Mouse (Mus musculus): ENCODE data around the gene Uqcc2. TPM values are rescaled to one million over a fixed set of nuclear protein-coding genes. Genes with fewer than 3 reads are reported as not detected.

Uqcc2 gene
- polyA plus RNA-seq, 1 experiment from 2014 or later, result 374 TPM

DNA sequence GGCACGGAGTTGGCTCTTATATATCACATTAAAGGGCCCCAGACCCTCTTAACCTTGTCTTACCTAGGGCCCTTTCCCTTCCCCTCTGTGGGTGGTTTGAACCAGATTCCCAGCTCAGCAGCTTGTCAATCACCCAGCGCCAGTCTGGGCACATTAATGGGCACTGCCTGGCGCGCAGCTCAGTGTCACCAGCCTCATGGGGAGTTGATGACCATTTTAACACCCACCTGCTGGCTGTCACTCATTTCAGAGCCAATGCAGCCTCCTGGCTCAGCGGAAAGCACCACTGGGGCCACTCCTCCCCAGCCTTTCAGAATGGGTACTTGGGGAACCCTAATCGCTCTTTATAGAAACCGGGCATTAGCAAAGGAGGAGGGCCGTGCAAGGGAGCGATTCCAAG is 4.7 kb upstream of the Uqcc2 start:
- no peak for ATAC-seq (replicated peaks; ENCODE audit: insufficient number of reproducible peaks, low FRiP score, low TSS enrichment)
- Histone ChIP-seq H3K4me2 (no peak overlapping the region), H3K4me1 (ENCODE audit: control insufficient read depth, insufficient read depth, low read length) (peaks cover 4% of the 10 kb centered on the region), H3K27me3 (ENCODE audit: control insufficient read depth, insufficient read depth, low read length) (no peaks in the 10 kb centered on the region), H3K9ac (ENCODE audit: low read depth, low read length) (no peak overlapping the region), H3K36me3 (ENCODE audit: control insufficient read depth, insufficient read depth, low read length) (no peaks in the 10 kb centered on the region), H3K9me3 (replicated peaks; ENCODE audit: control insufficient read depth, low read length) (no peaks in the 10 kb centered on the region), H3K27ac (ENCODE audit: low read depth, low read length) (no peak overlapping the region), H3K4me3 (ENCODE audit: low read depth, low read length) (no peak overlapping the region)
- WGBS (ENCODE audit: insufficient replicate concordance), result 79% methylated on average over 9 of the region's 9 CpGs

DNA sequence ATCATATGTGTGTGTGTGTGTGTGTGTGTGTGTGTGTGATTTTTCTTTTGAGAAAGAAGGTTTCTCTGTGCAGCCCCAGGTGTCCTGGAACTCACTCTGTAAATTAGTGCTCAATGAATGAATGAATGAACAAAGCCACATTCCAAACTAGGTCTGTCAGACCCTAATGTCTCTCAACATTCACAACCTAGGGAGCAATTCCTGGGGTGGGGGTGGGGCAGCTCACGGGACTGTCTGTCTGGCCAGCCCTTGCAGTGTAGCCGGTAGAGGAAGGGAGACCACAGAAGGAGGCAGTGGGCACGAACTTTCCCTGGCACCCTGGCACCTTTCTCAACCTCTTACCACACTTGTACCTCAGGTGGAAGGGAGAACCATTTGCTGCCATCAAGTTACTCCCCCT is 999 bp upstream of the Uqcc2 start:
- Histone ChIP-seq H3K27me3 (ENCODE audit: control insufficient read depth, insufficient read depth, low read length) (no peaks in the 10 kb centered on the region; the same call in 1 of the 2 replicates), H3K36me3 (ENCODE audit: control insufficient read depth, insufficient read depth, low read length) (no peaks in the 10 kb centered on the region), H3K9ac (ENCODE audit: low read depth, low read length) (no peak overlapping the region), H3K4me2 (no peak overlapping the region), H3K27ac (ENCODE audit: low read depth, low read length) (no peak overlapping the region), H3K4me1 (ENCODE audit: control insufficient read depth, insufficient read depth, low read length) (peaks cover 11% of the 10 kb centered on the region), H3K9me3 (replicated peaks; ENCODE audit: control insufficient read depth, low read length) (no peaks in the 10 kb centered on the region), H3K4me3 (ENCODE audit: low read depth, low read length) (no peak overlapping the region)
- 15% methylated on average over 3 of the region's 3 CpGs for WGBS (ENCODE audit: insufficient replicate concordance)
- ATAC-seq (replicated peaks; ENCODE audit: insufficient number of reproducible peaks, low FRiP score, low TSS enrichment), result no peak

DNA sequence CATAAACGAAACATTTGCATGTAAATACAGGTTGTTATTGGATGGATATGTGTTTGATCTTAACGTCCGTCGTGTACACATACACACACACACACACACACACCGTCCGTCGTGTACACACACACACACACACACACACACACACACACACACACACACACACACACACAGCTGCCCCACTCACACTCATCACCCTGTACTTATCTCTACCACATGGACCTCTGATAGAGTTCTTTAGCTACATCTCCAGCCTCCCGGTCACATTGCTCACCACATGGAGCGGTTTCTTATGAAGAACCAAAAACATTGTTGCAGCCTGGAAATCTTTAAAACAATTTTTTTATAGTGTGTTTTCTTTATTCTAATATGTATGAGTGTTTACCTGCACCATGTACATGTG is 471 bp upstream of the Uqcc2 start:
- no peaks in the 10 kb centered on the region for H3K9me3 ChIP-seq (replicated peaks; ENCODE audit: control insufficient read depth, low read length)
- no peak for ATAC-seq (replicated peaks; ENCODE audit: insufficient number of reproducible peaks, low FRiP score, low TSS enrichment)
- WGBS (ENCODE audit: insufficient replicate concordance), result 27% methylated on average over 9 of the region's 9 CpGs
- peak overlapping the region; percentile 80 for H3K4me3 ChIP-seq (ENCODE audit: low read depth, low read length)
- no peaks in the 10 kb centered on the region for H3K36me3 ChIP-seq (ENCODE audit: control insufficient read depth, insufficient read depth, low read length)
- H3K9ac ChIP-seq (ENCODE audit: low read depth, low read length), result peak overlapping the region; percentile 88; the same call in 1 of the 2 replicates
- H3K27ac ChIP-seq (ENCODE audit: low read depth, low read length), result no peak overlapping the region
- H3K4me2 ChIP-seq, result peak overlapping the region; percentile 65
- no peaks in the 10 kb centered on the region; the same call in 1 of the 2 replicates for H3K27me3 ChIP-seq (ENCODE audit: control insufficient read depth, insufficient read depth, low read length)
- H3K4me1 ChIP-seq (ENCODE audit: control insufficient read depth, insufficient read depth, low read length), result peaks cover 11% of the 10 kb centered on the region

DNA sequence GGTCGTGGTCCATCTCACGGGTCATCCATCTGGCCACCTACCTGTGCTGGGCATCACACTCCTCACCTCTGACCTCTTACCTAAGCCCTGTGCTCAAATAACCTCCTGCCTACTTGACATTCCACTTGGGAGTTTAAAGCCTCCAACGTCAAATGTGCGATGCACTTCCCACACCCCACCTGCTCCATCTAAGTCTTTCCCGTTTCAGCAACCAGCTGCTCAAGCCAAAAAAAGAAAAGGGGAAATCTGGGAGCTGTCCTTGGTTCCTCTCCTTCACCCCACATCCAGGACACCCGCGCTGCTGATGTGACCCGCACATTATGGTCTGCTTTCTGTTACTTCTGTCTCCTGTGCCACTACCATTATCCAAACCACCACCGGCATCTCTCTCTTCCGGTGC is 1.5 kb downstream of the Uqcc2 start:
- Histone ChIP-seq H3K4me3 (ENCODE audit: low read depth, low read length) (no peak overlapping the region), H3K4me1 (ENCODE audit: control insufficient read depth, insufficient read depth, low read length) (peaks cover 11% of the 10 kb centered on the region), H3K9me3 (replicated peaks; ENCODE audit: control insufficient read depth, low read length) (no peaks in the 10 kb centered on the region), H3K27ac (ENCODE audit: low read depth, low read length) (no peak overlapping the region), H3K36me3 (ENCODE audit: control insufficient read depth, insufficient read depth, low read length) (no peaks in the 10 kb centered on the region), H3K27me3 (ENCODE audit: control insufficient read depth, insufficient read depth, low read length) (no peaks in the 10 kb centered on the region; the same call in 1 of the 2 replicates), H3K4me2 (no peak overlapping the region), H3K9ac (ENCODE audit: low read depth, low read length) (no peak overlapping the region)
- WGBS (ENCODE audit: insufficient replicate concordance), result 86% methylated on average over 10 of the region's 10 CpGs
- no peak for ATAC-seq (replicated peaks; ENCODE audit: insufficient number of reproducible peaks, low FRiP score, low TSS enrichment)

DNA sequence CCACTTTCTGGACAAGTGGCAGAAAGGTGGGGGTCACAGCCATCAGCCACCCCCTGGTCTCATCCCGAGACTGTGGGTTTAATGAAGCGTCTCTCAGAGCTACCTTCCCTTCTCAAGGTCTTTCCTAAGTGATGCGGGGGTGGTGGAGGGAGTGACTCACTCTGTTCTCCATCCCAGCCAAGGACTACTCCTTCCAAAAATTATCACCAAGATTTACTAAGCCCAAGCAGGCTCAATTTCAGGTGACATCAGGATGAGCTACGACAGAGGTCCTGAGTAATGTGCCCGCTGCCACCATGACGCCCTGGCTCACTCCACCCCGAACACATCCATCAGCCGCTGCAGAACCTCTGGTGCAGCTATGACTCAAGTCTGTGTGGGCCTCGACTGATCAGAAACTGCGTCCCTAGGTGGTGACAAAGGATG is 2.5 kb downstream of the Uqcc2 start:
- H3K27ac ChIP-seq (ENCODE audit: low read depth, low read length), result no peak overlapping the region
- peaks cover 11% of the 10 kb centered on the region for H3K4me1 ChIP-seq (ENCODE audit: control insufficient read depth, insufficient read depth, low read length)
- H3K27me3 ChIP-seq (ENCODE audit: control insufficient read depth, insufficient read depth, low read length), result no peaks in the 10 kb centered on the region; the same call in 1 of the 2 replicates
- no peak overlapping the region for H3K4me3 ChIP-seq (ENCODE audit: low read depth, low read length)
- H3K36me3 ChIP-seq (ENCODE audit: control insufficient read depth, insufficient read depth, low read length), result no peaks in the 10 kb centered on the region
- no peaks in the 10 kb centered on the region for H3K9me3 ChIP-seq (replicated peaks; ENCODE audit: control insufficient read depth, low read length)
- WGBS (ENCODE audit: insufficient replicate concordance), result 87% methylated on average over 10 of the region's 10 CpGs
- H3K9ac ChIP-seq (ENCODE audit: low read depth, low read length), result no peak overlapping the region
- no peak for ATAC-seq (replicated peaks; ENCODE audit: insufficient number of reproducible peaks, low FRiP score, low TSS enrichment)
- H3K4me2 ChIP-seq, result no peak overlapping the region

DNA sequence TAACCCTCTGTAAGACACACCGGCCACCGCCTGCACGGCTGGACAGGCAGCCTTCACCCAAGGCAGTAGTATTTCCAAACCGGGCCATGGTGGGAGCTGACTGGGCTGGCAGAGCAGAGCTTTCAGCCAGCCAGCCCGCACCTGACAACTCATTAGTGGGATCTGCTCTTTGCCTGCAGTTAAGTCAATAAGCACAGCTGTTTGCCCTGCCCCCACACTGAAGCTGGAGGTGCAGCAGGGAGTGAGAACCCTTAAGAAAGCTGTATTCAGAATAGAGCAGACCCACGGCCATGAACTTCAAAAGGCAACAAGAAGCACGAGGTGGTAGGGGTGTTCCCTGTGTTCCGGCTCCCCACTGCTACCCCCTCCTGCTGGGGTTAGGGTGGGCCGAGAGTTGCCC is 3.5 kb downstream of the Uqcc2 start:
- WGBS (ENCODE audit: insufficient replicate concordance), result 55% methylated on average over 9 of the region's 9 CpGs
- Histone ChIP-seq H3K4me3 (ENCODE audit: low read depth, low read length) (no peak overlapping the region), H3K36me3 (ENCODE audit: control insufficient read depth, insufficient read depth, low read length) (no peaks in the 10 kb centered on the region), H3K27me3 (ENCODE audit: control insufficient read depth, insufficient read depth, low read length) (no peaks in the 10 kb centered on the region; the same call in 1 of the 2 replicates), H3K4me1 (ENCODE audit: control insufficient read depth, insufficient read depth, low read length) (peaks cover 11% of the 10 kb centered on the region), H3K9me3 (replicated peaks; ENCODE audit: control insufficient read depth, low read length) (no peaks in the 10 kb centered on the region), H3K4me2 (no peak overlapping the region), H3K27ac (ENCODE audit: low read depth, low read length) (no peak overlapping the region), H3K9ac (ENCODE audit: low read depth, low read length) (no peak overlapping the region)
- no peak for ATAC-seq (replicated peaks; ENCODE audit: insufficient number of reproducible peaks, low FRiP score, low TSS enrichment)

DNA sequence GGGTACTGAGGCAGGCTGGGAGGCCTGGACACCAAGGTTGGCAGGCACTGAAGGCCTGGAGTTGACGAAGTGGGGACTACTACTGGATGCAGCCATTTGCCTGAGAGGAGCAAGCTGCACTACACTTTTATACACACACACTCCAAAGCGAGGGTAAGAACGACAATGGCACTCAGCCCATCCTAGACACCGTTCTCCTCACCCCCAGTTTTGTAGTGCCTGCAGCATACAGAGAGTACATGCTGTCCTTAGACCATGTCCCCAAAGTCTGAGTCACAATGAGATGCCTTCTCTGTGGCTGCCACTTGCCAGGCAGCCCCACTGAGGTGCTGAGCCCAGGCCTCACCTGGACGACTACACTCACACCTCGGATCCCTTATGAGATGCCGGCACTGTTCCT is 3.9 kb downstream of the Uqcc2 start:
- Histone ChIP-seq H3K4me2 (no peak overlapping the region), H3K27ac (ENCODE audit: low read depth, low read length) (no peak overlapping the region), H3K36me3 (ENCODE audit: control insufficient read depth, insufficient read depth, low read length) (no peaks in the 10 kb centered on the region), H3K27me3 (ENCODE audit: control insufficient read depth, insufficient read depth, low read length) (no peaks in the 10 kb centered on the region; the same call in 1 of the 2 replicates), H3K9me3 (replicated peaks; ENCODE audit: control insufficient read depth, low read length) (no peaks in the 10 kb centered on the region), H3K4me3 (ENCODE audit: low read depth, low read length) (no peak overlapping the region), H3K9ac (ENCODE audit: low read depth, low read length) (no peak overlapping the region), H3K4me1 (ENCODE audit: control insufficient read depth, insufficient read depth, low read length) (peaks cover 11% of the 10 kb centered on the region)
- no peak for ATAC-seq (replicated peaks; ENCODE audit: insufficient number of reproducible peaks, low FRiP score, low TSS enrichment)
- 75% methylated on average over 7 of the region's 7 CpGs for WGBS (ENCODE audit: insufficient replicate concordance)

DNA sequence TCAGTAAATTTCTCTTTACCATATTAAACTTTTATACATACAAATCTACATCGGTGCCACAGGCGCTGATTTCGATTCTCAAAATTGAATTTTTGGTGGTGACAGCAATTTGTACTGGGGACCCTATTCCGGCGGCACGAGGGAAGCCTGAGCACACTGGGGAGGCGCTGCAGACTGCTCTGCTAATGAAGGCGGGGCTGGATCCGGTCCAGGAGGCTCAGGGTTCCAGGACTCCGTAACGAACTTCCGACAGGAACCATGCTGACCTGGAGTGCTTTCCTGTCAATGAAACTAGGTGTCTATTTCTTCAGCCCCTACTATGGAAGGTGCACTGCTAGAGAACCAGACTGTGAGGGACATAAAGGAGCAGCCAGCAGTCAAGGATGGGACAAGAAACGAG is 4.4 kb downstream of the Uqcc2 start:
- Histone ChIP-seq H3K9me3 (replicated peaks; ENCODE audit: control insufficient read depth, low read length) (no peaks in the 10 kb centered on the region), H3K4me1 (ENCODE audit: control insufficient read depth, insufficient read depth, low read length) (peaks cover 11% of the 10 kb centered on the region), H3K36me3 (ENCODE audit: control insufficient read depth, insufficient read depth, low read length) (no peaks in the 10 kb centered on the region), H3K9ac (ENCODE audit: low read depth, low read length) (no peak overlapping the region), H3K4me3 (ENCODE audit: low read depth, low read length) (no peak overlapping the region), H3K27ac (ENCODE audit: low read depth, low read length) (no peak overlapping the region), H3K27me3 (ENCODE audit: control insufficient read depth, insufficient read depth, low read length) (no peaks in the 10 kb centered on the region; the same call in 1 of the 2 replicates), H3K4me2 (no peak overlapping the region)
- ATAC-seq (replicated peaks; ENCODE audit: insufficient number of reproducible peaks, low FRiP score, low TSS enrichment), result no peak
- WGBS (ENCODE audit: insufficient replicate concordance), result 85% methylated on average over 13 of the region's 13 CpGs

DNA sequence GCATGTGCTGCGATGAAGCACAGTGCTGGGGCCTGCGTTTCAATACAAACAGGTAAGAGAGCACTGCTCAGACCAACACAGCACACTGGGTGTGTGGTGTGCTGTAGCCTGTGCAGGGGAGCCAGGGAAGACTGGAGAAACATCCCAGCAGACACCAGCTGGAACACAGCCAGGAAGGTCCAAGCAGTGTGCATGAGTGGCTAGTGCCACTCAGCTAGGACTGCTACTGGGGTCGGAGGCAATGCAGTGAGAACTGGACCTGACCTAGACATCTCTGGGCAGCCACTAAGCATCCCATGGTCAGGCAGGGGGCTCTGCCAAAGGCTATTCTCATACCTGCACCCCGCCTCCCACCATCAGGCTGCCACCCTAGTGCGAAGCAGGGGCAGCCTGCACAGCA is 5.5 kb downstream of the Uqcc2 start:
- H3K4me2 ChIP-seq, result no peak overlapping the region
- 93% methylated on average over 5 of the region's 5 CpGs for WGBS (ENCODE audit: insufficient replicate concordance)
- H3K9me3 ChIP-seq (replicated peaks; ENCODE audit: control insufficient read depth, low read length), result no peaks in the 10 kb centered on the region
- peaks cover 8% of the 10 kb centered on the region for H3K4me1 ChIP-seq (ENCODE audit: control insufficient read depth, insufficient read depth, low read length)
- H3K36me3 ChIP-seq (ENCODE audit: control insufficient read depth, insufficient read depth, low read length), result peaks cover 3% of the 10 kb centered on the region; the same call in 1 of the 2 replicates
- no peaks in the 10 kb centered on the region; the same call in 1 of the 2 replicates for H3K27me3 ChIP-seq (ENCODE audit: control insufficient read depth, insufficient read depth, low read length)
- no peak overlapping the region for H3K27ac ChIP-seq (ENCODE audit: low read depth, low read length)
- H3K9ac ChIP-seq (ENCODE audit: low read depth, low read length), result no peak overlapping the region
- no peak for ATAC-seq (replicated peaks; ENCODE audit: insufficient number of reproducible peaks, low FRiP score, low TSS enrichment)
- no peak overlapping the region for H3K4me3 ChIP-seq (ENCODE audit: low read depth, low read length)

Data from heart, embryonic 11.5 days (tissue).